Mouse (Mus musculus) cerebellum, adult 11 months (tissue): ENCODE data around the gene Slc38a7.
"Not testable (repeated sequence)": the region's sequence is repeated elsewhere in the genome, so short reads cannot be mapped to it uniquely, and the experiment has no call there.

Source experiments
- DNase-seq: peaks from one replicate; pipeline ENCODE4 v3.0.0; 2022

Gene Slc38a7

GRCm38 (mm10) chr8:95806461-95807191 is 46.7 kb downstream of the Slc38a7 start:
- DNase-seq: peak; percentile 27

DNA sequence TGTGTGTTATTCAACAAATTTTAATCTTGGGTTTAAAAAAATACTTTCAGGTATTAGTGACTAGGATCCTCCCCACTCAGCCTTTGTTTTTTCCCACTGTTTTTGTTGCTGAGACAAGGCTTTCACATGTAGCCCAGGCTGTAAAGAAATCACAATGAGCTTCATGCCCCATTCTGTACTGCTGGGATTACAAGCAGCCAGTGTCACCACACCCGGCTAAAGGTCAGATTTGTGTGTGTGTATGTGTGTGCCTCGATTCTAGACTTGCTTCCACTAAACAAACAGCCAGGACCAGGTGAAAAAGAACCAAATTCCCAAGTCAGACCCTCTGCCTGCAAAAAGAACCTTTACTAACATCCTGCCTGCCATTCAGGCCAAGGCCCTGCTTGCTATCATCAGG is 47.9 kb downstream of the Slc38a7 start:
- DNase-seq: no peak

DNA sequence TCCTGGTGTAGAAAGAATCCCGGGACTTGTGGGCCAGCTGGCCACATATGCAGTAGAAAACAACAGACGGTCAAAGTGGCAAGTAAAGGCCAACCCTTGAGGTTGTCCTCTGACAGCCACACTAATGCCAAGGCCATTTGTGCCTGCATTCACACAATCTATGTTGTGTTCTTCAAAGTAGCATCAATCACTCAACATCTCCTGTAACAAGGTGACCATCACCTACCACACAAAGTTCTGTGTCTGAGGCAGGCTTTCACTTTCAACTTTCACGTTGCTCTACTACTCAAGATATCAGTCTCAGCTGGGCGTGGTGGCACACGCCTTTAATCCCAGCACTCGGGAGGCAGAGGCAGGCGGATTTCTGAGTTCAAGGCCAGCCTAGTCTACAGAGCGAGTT is 51.1 kb downstream of the Slc38a7 start:
- DNase-seq: no peak

GRCm38 (mm10) chr8:95801476-95802064 is 51.8 kb downstream of the Slc38a7 start:
- DNase-seq: no peak

GRCm38 (mm10) chr8:95800353-95800752 is 53.0 kb downstream of the Slc38a7 start:
- DNase-seq: no peak

- no peak for DNase-seq
These were observed 53.4 kb downstream of the Slc38a7 start for GRCm38 (mm10) chr8:95799891-95800290.

- DNase-seq: no peak
These were observed 54.2 kb downstream of the Slc38a7 start for GRCm38 (mm10) chr8:95799117-95799516.

DNA sequence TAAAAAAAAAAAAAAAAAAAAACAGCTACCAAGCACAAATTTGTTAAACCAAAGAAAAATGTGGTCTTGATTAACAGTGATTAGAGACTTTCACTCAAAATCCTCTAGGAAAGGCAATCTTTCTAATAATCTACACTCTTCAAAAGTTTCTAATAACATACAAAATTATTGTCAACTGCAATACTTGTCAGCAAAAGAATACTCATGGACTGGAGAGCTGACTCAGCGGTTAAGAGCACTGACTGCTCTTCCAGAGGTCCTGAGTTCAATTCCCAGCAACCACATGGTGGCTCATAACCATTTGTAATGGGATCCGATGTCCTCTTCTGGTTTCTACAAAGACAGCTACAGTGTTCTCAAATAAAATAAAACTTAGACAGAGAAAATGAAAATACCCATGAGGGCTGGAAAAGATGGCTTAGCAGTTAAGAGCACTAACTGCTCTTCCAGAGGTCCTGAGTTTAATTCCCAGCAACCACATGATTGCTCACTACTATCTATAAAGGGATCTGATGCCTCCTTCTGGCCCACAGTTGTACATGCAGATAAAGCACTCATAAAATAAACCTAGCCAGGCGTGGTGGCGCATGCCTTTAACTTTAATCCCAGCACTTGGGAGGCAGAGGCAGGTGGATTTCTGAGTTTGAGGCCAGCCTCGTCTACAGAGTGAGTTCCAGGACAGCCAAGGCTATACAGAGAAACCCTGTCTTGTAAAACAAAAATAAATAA is 57.8 kb downstream of the Slc38a7 start:
- not testable (repeated sequence) for DNase-seq
